Mouse (Mus musculus) liver, postnatal 0 days (tissue): ENCODE measurements at regions not wholly inside any gene's neighbourhood (a gene's known extent, or its start where the extent isn't known, plus 50 kb on each side); places are given as distances from the start of the nearest gene placed in this dataset.

Experiments used
- ATAC-seq: fragments of 200-750 bp; cut with Nextera tagmentation; 2 replicates; pipeline ENCODE4 v1.8.0; 2017; ENCODE audit warnings: mild to moderate bottlenecking, moderate library complexity
- DNase-seq: peaks from one replicate; pipeline ENCODE4 v3.0.0-alpha.2; 2016
- H3K27ac ChIP-seq: fragments of 300-500 bp; sonication (generic); 2 replicates; pipeline ENCODE4 v1.5.1; 2014; ENCODE audit warnings: antibody characterized with exemption, moderate library complexity, mild to moderate bottlenecking, low read depth
- H3K27me3 ChIP-seq: fragments of 300-500 bp; sonication (generic); 2 replicates; pipeline ENCODE4 v1.6.1; 2014; ENCODE audit warnings: low read length, control low read depth, mixed read lengths; ENCODE audit not compliant: insufficient read depth
- H3K36me3 ChIP-seq: fragments of 300-500 bp; sonication (generic); replicated peaks from 2 replicates; pipeline ENCODE4 v1.6.1; 2014; ENCODE audit warnings: mild to moderate bottlenecking, control low read depth, low read length, moderate library complexity, mixed read lengths; ENCODE audit not compliant: insufficient read depth
- H3K4me1 ChIP-seq: fragments of 300-500 bp; sonication (generic); 2 replicates; pipeline ENCODE4 v1.6.1; 2014; ENCODE audit warnings: antibody characterized with exemption, mild to moderate bottlenecking, control low read depth; ENCODE audit not compliant: insufficient read depth
- H3K4me2 ChIP-seq: fragments of 300-500 bp; sonication (generic); 2 replicates; pipeline ENCODE4 v1.6.1; 2014; ENCODE audit warnings: low read depth, mild to moderate bottlenecking, low read length, moderate library complexity, mixed read lengths
- H3K4me3 ChIP-seq: fragments of 300-500 bp; sonication (generic); 2 replicates; pipeline ENCODE4 v1.5.1; 2014; ENCODE audit warnings: low read depth, low read length
- H3K9ac ChIP-seq: fragments of 300-500 bp; sonication (generic); replicated peaks from 2 replicates; pipeline ENCODE4 v1.6.1; 2014; ENCODE audit warnings: mild to moderate bottlenecking, moderate library complexity
- H3K9me3 ChIP-seq: fragments of 300-500 bp; sonication (generic); 2 replicates; pipeline ENCODE4 v1.6.1; 2016; ENCODE audit warnings: mild to moderate bottlenecking, control low read depth, low read length, mixed read lengths
- CTCF ChIP-seq: sonication (generic); IDR thresholded peaks from 2 replicates; pipeline ENCODE4 v1.5.1; 2016; ENCODE audit warnings: antibody characterized with exemption, low read depth
- EP300 ChIP-seq: IDR thresholded peaks from 2 replicates; pipeline ENCODE4 v1.6.1; 2016; ENCODE audit warnings: antibody characterized with exemption, low read depth, mild to moderate bottlenecking
- WGBS: fragments of 180-500 bp; shearing (Covaris S2); extraction: QIAGEN DNeasy Blood & Tissue Kit; methylation state at CpG from one replicate; pipeline ENCODE4 v1.1.7; 2014; ENCODE audit not compliant: insufficient replicate concordance; 5-methylcytosine and 5-hydroxymethylcytosine counted together

DNA sequence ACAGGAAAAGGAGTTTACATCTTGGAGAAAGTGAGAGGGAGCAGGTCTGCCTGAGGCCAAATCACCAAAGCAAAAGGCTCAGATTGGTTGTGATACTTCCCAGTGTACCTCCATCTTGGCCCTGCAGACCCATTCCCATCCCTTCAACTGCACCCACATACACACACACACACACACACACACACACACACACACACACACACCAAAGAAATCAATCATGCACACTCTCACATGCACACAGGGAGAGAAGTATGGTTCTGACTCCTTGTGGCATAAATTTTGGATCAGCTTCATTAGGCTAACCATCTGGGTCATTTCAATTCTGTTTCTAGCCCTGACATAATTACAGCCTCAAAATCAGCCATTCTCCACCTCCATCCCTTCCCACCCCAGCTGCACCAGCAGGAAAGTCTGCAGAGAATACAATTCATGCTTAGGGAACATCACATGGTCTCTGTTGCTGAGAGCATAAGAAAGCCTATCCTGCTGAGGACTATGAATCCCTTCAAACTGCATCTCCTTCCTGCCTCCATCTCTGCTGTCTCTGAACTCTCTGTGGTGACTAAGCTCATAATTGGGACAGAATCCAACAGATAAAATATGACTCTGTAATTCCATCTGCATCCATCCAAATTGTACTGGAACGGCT lies 378.0 kb downstream of the Rapgef2 start:
- Histone ChIP-seq H3K4me1 (no peaks in the 10 kb centered on the region), H3K9me3 (no peaks in the 10 kb centered on the region), H3K27ac (no peak overlapping the region), H3K36me3 (no peaks in the 10 kb centered on the region), H3K4me2 (no peak overlapping the region), H3K9ac (no peak overlapping the region), H3K4me3 (no peak overlapping the region), H3K27me3 (no peaks in the 10 kb centered on the region)
- TF ChIP-seq CTCF (no peak), EP300 (no peak)
- ATAC-seq (no peak), DNase-seq (no peak)
- 77% methylated on average over 1 of the region's 1 CpGs for WGBS

DNA sequence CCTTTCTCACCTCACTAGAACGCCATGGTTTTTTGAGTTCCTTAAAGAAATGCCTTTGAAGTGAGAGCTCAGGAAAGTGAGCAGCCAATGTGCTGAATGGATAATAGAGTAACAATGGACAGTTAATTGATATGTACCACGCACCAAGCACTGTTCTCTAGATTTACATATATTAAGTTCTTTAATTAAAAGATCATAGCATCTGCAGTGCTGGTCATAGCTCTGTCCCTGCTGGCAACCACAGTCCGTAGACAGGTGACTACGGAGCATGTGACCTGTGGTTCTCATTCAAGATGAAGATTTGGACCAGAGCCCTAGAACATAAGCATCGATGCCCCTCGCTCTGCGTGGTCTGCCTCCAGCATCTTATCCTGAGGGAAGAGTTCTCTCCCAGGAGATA lies 378.5 kb downstream of the Rapgef2 start:
- no peaks in the 10 kb centered on the region for H3K36me3 ChIP-seq
- H3K4me1 ChIP-seq, result no peaks in the 10 kb centered on the region
- H3K27ac ChIP-seq, result no peak overlapping the region
- no peak for TF ChIP-seq EP300
- no peak for TF ChIP-seq CTCF
- ATAC-seq (no peak), DNase-seq (no peak)
- H3K4me3 ChIP-seq, result no peak overlapping the region
- H3K27me3 ChIP-seq, result no peaks in the 10 kb centered on the region
- H3K9ac ChIP-seq, result no peak overlapping the region
- no peak overlapping the region for H3K4me2 ChIP-seq
- no peaks in the 10 kb centered on the region for H3K9me3 ChIP-seq
- 83% methylated on average over 7 of the region's 7 CpGs for WGBS

DNA sequence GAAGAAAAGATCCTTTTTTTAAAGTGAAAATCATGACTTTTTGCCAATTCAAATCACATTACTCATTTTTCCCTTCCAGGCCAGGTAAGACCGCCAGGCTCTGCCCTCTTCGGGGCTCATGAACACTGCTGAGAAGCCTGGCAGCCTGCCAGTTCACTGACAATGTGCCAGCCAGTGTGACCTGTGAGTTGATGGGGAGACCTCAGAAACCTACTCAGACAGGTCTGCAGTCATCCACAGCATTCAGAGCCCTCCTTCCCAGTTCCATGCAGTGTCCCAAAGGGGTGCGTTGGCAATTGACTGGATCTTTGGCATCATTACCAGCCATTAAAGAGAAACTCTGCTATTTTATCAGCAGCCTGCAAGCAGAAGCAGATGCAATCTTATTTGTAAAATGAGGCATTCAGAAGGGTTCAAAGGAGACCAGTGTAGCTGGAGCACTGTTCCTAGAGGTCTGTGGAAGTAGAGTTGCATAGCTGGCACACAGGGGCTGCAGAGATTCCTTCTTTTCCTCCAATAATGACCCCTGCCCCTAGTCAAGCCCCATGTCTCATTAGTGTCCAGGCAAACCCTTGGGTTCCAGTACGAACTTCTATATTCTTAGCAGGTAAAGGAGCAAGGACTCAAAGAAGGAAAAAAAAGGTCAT lies 384.4 kb downstream of the Rapgef2 start:
- Histone ChIP-seq H3K9ac (no peak overlapping the region), H3K9me3 (no peaks in the 10 kb centered on the region), H3K27ac (no peak overlapping the region), H3K27me3 (no peaks in the 10 kb centered on the region), H3K4me2 (no peak overlapping the region), H3K4me1 (no peaks in the 10 kb centered on the region), H3K36me3 (no peaks in the 10 kb centered on the region), H3K4me3 (no peak overlapping the region)
- no peak for DNase-seq
- no peak for TF ChIP-seq CTCF
- no peak for TF ChIP-seq EP300
- ATAC-seq, result no peak
- 62% methylated on average over 4 of the region's 4 CpGs for WGBS

DNA sequence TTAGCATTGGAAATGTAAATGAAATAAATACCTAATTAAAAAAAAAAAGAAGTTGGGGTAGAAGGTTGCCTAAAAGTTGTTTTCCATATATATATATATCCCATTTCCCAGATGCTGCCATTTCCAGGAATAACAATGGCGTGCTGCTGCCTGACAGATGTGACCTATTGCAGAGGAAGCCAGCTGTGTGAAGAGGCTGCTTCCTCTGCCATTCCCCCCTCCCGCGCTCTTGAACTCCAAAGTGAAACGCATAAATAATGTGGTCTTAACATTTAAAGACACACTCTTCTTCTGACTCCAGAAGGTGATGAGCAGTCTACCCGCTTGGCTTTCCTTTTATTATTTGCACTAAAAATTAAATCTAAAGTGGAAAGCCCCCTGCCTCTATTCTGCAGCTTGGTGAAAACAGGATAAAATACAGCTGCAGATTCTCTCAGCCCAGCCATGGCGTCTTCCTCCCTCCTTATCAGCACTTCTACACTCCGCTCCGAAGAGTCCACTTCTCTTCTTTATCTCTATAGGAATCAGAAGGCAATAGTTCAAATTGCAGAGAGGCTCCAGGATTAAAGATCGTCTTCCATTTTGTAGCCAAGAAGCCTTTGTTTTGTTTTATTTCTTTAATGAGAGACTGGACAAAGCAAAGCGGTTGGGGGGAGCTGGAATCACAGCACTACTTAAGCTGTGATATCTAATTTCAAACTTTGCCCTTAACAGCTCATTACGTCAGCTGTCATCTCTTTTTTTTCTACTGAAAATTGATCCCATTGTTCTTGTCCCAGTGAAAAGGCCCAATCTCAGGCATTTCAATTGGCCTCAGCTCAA lies 385.1 kb downstream of the Rapgef2 start:
- TF ChIP-seq EP300 (no peak), CTCF (no peak)
- no peak for ATAC-seq
- no peaks in the 10 kb centered on the region for H3K36me3 ChIP-seq
- H3K4me3 ChIP-seq, result no peak overlapping the region
- H3K9me3 ChIP-seq, result no peaks in the 10 kb centered on the region
- no peak for DNase-seq
- H3K4me1 ChIP-seq, result no peaks in the 10 kb centered on the region
- H3K27me3 ChIP-seq, result no peaks in the 10 kb centered on the region
- no peak overlapping the region for H3K27ac ChIP-seq
- H3K9ac ChIP-seq, result no peak overlapping the region
- 24% methylated on average over 11 of the region's 11 CpGs for WGBS
- no peak overlapping the region for H3K4me2 ChIP-seq

DNA sequence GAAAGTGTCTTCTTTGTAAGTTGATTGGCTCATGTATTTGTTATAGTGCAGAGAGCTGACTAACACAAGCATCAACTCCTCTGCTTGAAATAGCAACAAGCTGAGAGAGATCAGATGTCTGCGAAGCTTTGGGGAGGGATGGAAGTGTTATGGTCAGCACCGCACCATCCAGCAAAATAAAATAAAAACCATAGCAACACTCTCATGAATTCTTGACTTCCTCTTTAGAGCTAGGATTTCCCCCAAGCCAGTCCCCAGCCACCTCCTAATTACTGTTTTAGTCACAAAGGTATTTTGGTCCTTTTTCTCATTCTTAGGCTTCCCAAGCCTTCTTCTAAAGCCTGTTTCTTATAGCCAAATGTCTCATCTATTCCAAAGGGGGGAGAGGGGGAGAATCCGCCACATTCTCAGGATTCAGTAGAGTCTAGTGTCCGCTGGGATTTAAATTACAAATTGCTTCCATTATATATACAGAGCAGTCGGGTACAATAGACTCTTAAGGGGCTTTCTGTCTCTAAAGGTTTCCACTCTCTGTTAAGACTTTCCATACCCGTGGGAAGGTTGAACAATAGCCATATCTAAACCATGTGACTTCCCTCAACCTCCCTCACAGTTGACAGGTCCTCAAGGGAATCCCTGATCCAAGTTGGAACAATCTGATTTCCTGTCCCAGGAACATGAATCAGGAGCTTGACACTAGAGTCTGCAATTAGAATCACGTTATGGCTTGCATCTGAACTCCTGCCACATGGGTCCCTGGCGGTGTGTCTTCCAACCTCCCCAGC lies 386.7 kb downstream of the Rapgef2 start:
- H3K9me3 ChIP-seq, result no peaks in the 10 kb centered on the region
- TF ChIP-seq EP300 (no peak), CTCF (no peak)
- H3K27ac ChIP-seq, result no peak overlapping the region
- H3K9ac ChIP-seq, result no peak overlapping the region
- no peak overlapping the region for H3K4me2 ChIP-seq
- H3K36me3 ChIP-seq, result no peaks in the 10 kb centered on the region
- no peak overlapping the region for H3K4me3 ChIP-seq
- 66% methylated on average over 8 of the region's 8 CpGs for WGBS
- no peak for ATAC-seq
- H3K27me3 ChIP-seq, result no peaks in the 10 kb centered on the region
- no peak for DNase-seq
- no peaks in the 10 kb centered on the region for H3K4me1 ChIP-seq

DNA sequence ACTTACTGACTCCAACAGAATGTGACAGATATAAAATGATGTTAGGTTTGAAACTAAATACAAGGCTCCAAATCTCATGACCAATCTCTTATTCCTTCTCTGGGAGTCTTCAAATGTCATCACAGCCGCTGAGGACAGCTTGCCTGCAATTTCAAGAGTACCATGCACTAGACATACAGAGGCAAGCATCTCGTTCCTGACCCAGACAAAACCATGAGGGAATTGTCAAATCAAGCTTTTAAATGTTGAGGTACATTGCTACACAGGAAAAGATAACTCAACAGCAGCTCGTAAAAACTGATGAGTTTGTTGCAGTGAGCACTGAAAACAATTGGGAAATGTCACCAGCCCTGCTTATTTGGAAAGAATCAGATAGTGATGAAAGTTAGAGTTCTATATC lies 397.0 kb downstream of the Rapgef2 start:
- Histone ChIP-seq H3K27me3 (no peaks in the 10 kb centered on the region), H3K36me3 (no peaks in the 10 kb centered on the region), H3K4me1 (no peaks in the 10 kb centered on the region), H3K4me3 (no peak overlapping the region), H3K27ac (no peak overlapping the region), H3K9me3 (no peaks in the 10 kb centered on the region), H3K4me2 (no peak overlapping the region), H3K9ac (no peak overlapping the region)
- DNase-seq (no peak), ATAC-seq (no peak)
- WGBS, result 64% methylated on average over 3 of the region's 3 CpGs
- TF ChIP-seq EP300, result no peak
- no peak for TF ChIP-seq CTCF
